Mouse (Mus musculus) fat pad, adult 2 months (tissue): ENCODE measurements around the gene 4930524J08Rik.

ENCODE experiments used
- DNase-seq: peaks from one replicate; pipeline ENCODE4 v3.0.0-alpha.2; 2011; ENCODE audit warnings: low read depth, low spot score; ENCODE audit errors: extremely low read depth

Gene 4930524J08Rik

GRCm38 (mm10) chr5:100003895-100004294 lies 25.0 kb downstream of the 4930524J08Rik start:
- no peak for DNase-seq

GRCm38 (mm10) chr5:100005431-100005830 lies 26.6 kb downstream of the 4930524J08Rik start:
- no peak for DNase-seq

GRCm38 (mm10) chr5:100005896-100006295 lies 27.0 kb downstream of the 4930524J08Rik start:
- no peak for DNase-seq

GRCm38 (mm10) chr5:100006324-100007039 lies 27.6 kb downstream of the 4930524J08Rik start:
- no peak for DNase-seq

- no peak for DNase-seq
Observed at GRCm38 (mm10) chr5:100007040-100007375, 28.1 kb downstream of the 4930524J08Rik start.

GRCm38 (mm10) chr5:100008485-100008884 lies 29.6 kb downstream of the 4930524J08Rik start:
- no peak for DNase-seq

- no peak for DNase-seq
Observed at GRCm38 (mm10) chr5:100012599-100012998, 33.7 kb downstream of the 4930524J08Rik start.

- DNase-seq: no peak
Observed at GRCm38 (mm10) chr5:100020089-100020488, 41.2 kb downstream of the 4930524J08Rik start.

- DNase-seq: no peak
Observed at GRCm38 (mm10) chr5:100024403-100024802, 45.5 kb downstream of the 4930524J08Rik start.

GRCm38 (mm10) chr5:100024868-100025267 lies 46.0 kb downstream of the 4930524J08Rik start:
- no peak for DNase-seq
